8 mouse cellular contexts compared by ENCODE assay signal in the genomic region with DNA sequence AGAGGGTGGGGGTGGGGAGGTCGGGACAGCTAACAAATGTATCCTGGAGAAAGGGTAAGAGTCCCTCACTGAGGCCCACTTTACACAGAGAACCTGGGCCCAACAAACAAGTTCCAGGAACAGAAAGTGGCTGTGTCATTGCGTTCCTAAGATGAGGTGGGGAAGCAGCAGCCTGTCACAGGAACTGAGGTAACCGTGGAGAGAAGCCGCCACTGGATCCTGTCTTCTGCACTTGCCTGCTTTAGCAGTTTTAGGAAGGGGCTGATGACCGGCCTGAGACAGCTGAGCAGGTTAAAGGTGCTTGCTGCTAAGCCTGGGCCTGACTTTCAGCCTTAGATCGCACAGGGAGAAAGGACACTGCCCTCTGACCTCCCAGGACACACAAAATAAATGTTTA. TPM values are rescaled to one million over a fixed set of nuclear protein-coding genes. Genes with fewer than 3 reads are reported as not detected.
A peak's percentile ranks its signal among the peaks of the same experiment; 100 is the strongest.
DNase-seq lines count a peak whose midpoint lies in the region; ATAC-seq lines count a peak whose summit lies in the region.

No protein-coding gene starts in this region.

- H3K4me1 ChIP-seq in forebrain, embryonic 13.5 days, result peaks cover 59% of the 10 kb centered on the region
- H3K4me1 ChIP-seq in kidney, embryonic 16.5 days (ENCODE audit: insufficient read depth, low read length), result peaks cover 74% of the 10 kb centered on the region
- peaks cover 87% of the 10 kb centered on the region for H3K4me1 ChIP-seq in midbrain, embryonic 10.5 days

- H3K9ac ChIP-seq in forebrain, embryonic 13.5 days, result 0 out of 2 replicates have a peak overlapping the region, but pooled peaks have one; percentile 37
- H3K9ac ChIP-seq in kidney, embryonic 16.5 days (replicated peaks; ENCODE audit: low read length), result peak overlapping the region; percentile 53

- no peak for ATAC-seq in forebrain, embryonic 13.5 days
- no peak for ATAC-seq in kidney, embryonic 16.5 days (ENCODE audit: low FRiP score, low TSS enrichment)

- DNase-seq in right cerebral cortex, adult 18-20 months, result peak; percentile 23
- no peak for DNase-seq in right cerebral cortex, postnatal 36 days (ENCODE audit: low spot score in 2 of 2)
- DNase-seq in midbrain, embryonic 10.5 days (ENCODE audit: low spot score), result no peak
- no peak for DNase-seq in adrenal gland, adult 8-10 months
- no peak for DNase-seq in left cerebral cortex, adult 9 months (ENCODE audit: low spot score in 2 of 2)
- DNase-seq in layer of hippocampus, adult 18-20 months (ENCODE audit: low spot score in 2 of 2), result no peak

- H3K27me3 ChIP-seq in forebrain, embryonic 13.5 days, result no peaks in the 10 kb centered on the region
- H3K27me3 ChIP-seq in kidney, embryonic 16.5 days (ENCODE audit: insufficient read depth, low read length), result no peaks in the 10 kb centered on the region
- no peaks in the 10 kb centered on the region for H3K27me3 ChIP-seq in midbrain, embryonic 10.5 days (ENCODE audit: low read depth, poor library complexity, severe bottlenecking)

- H3K4me3 ChIP-seq in forebrain, embryonic 13.5 days, result no peak overlapping the region
- no peak overlapping the region for H3K4me3 ChIP-seq in kidney, embryonic 16.5 days (ENCODE audit: low read length)
- peak overlapping the region; percentile 27 for H3K4me3 ChIP-seq in midbrain, embryonic 10.5 days

- peak overlapping the region; percentile 22; the same call in 1 of the 2 replicates for H3K4me2 ChIP-seq in forebrain, embryonic 13.5 days
- 0 out of 2 replicates have a peak overlapping the region, but pooled peaks have one; percentile 14 for H3K4me2 ChIP-seq in kidney, embryonic 16.5 days (replicated peaks; ENCODE audit: low read depth, low read length)

- no peaks in the 10 kb centered on the region for H3K36me3 ChIP-seq in forebrain, embryonic 13.5 days (ENCODE audit: poor library complexity, severe bottlenecking)
- no peaks in the 10 kb centered on the region for H3K36me3 ChIP-seq in kidney, embryonic 16.5 days (ENCODE audit: insufficient read depth, low read length)
- H3K36me3 ChIP-seq in midbrain, embryonic 10.5 days, result no peaks in the 10 kb centered on the region

- 25% methylated on average over 6 of the region's 6 CpGs for WGBS in forebrain, embryonic 13.5 days
- 30% methylated on average over 6 of the region's 6 CpGs for WGBS in kidney, embryonic 16.5 days
- WGBS in midbrain, embryonic 10.5 days, result 16% methylated on average over 6 of the region's 6 CpGs

- peak overlapping the region; percentile 79 for H3K27ac ChIP-seq in forebrain, embryonic 13.5 days
- H3K27ac ChIP-seq in kidney, embryonic 16.5 days (ENCODE audit: low read length), result peak overlapping the region; percentile 95
- H3K27ac ChIP-seq in midbrain, embryonic 10.5 days (replicated peaks), result peak overlapping the region; percentile 88

- no peaks in the 10 kb centered on the region for H3K9me3 ChIP-seq in forebrain, embryonic 13.5 days (replicated peaks)
- H3K9me3 ChIP-seq in kidney, embryonic 16.5 days (ENCODE audit: low read length), result no peaks in the 10 kb centered on the region
- no peaks in the 10 kb centered on the region for H3K9me3 ChIP-seq in midbrain, embryonic 10.5 days (replicated peaks)

RNA-seq across cellular contexts. Expression of gene Scyl1, which starts 35.6 kb away (rescaled TPM):
- 56.4 and 62.6 TPM in 2 replicates for polyA plus RNA-seq in forebrain, embryonic 13.5 days (2015; fragmentation: Nextera tagmentation; extraction: Ambion mirVana)
- 82.9 and 85.3 TPM in 2 replicates for polyA plus RNA-seq in kidney, embryonic 16.5 days (2015; fragmentation: Nextera tagmentation; extraction: Ambion mirVana)
- 68.3 and 71.3 TPM in 2 replicates for polyA plus RNA-seq in midbrain, embryonic 10.5 days (2016; fragmentation: Nextera tagmentation; extraction: Ambion mirVana)
- 100 to 1,000 TPM; 112 to 147 (median 124) TPM for total RNA-seq in adrenal gland, adult 8-10 months (2022)
- total RNA-seq in layer of hippocampus, adult 18-20 months (2021), result 10 to 100 TPM; 77.3 to 80.3 TPM
